Mouse (Mus musculus) lung, adult 2 months (tissue): ENCODE data around the gene Espn.

Experiments
- CTCF ChIP-seq: fragments of 200-500 bp; IDR thresholded peaks from 2 replicates; pipeline ENCODE4 v1.5.1; 2011; ENCODE audit warnings: mild to moderate bottlenecking, low read length, control low read depth; ENCODE audit not compliant: insufficient read depth
- POLR2A ChIP-seq: fragments of 200-500 bp; IDR thresholded peaks from 2 replicates; pipeline ENCODE4 v1.6.1; 2011; ENCODE audit warnings: low read depth, mild to moderate bottlenecking, control low read depth, low read length, borderline replicate concordance; ENCODE audit errors: extremely low read depth

DNA sequence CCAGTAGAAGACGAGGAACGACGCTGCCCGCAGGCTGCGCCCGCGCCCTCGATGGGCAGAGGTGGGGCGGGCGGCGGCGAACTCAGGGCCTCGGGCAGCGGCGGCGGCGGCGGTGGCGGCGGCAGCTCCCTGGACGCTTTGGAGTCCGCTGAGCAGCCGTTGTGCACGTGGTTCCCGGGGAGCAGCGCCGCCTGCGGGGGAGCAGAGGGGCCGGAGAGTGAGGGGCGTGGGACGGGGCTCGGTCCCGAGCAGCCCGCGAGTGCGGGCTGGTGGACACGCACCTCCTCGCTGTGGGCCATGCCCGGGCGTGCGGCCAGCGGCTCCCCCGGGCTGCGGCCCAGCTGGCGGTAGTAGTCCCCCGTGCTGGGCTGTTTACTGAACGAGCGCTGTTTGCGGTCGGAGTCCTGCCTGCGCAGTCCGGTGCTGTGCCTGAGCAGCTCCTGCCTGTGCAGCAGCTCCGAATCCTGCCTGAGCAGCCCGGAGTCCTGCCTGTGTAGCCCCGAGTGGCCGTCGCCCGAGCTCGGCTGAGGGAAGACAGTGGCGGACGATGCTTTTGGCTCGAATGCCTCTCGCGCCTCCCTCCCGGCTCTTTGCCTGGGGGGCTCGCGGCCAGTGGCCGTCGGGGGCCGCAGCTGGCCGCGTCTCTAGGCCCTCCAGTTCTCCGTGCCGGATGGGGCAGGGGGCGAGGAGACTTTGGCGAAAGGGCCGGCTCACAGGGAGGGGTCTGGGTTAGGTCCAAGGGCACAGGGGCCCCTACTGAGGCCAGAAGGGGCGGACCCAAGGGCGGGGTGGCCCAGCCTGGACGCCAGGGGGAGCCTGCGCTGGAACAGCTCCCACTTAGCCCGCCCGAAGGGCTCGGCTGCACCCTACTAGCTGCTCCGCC is 21.2 kb downstream of the Espn start:
- TF ChIP-seq POLR2A (no peak), CTCF (0 out of 2 replicates have a peak, but pooled peaks have one; percentile 7)
